Mouse (Mus musculus) ES-Bruce4 (cell line): ENCODE results near the gene Lrrc47.
A peak's percentile ranks its signal among the peaks of the same experiment; 100 is the strongest.

Experiments
- CTCF ChIP-seq: IDR thresholded peaks from one replicate; pipeline ENCODE4 v1.8.1; 2011; ENCODE audit warnings: low read depth, low read length
- POLR2A ChIP-seq: IDR thresholded peaks from one replicate; pipeline ENCODE4 v1.8.1; 2011; ENCODE audit warnings: low read length; ENCODE audit not compliant: insufficient read depth

- TF ChIP-seq CTCF (no peak), POLR2A (peak; percentile 71)
Observed at GRCm38 (mm10) chr4:154011646-154012089, at the start of gene Lrrc47.
